In the genomic region with DNA sequence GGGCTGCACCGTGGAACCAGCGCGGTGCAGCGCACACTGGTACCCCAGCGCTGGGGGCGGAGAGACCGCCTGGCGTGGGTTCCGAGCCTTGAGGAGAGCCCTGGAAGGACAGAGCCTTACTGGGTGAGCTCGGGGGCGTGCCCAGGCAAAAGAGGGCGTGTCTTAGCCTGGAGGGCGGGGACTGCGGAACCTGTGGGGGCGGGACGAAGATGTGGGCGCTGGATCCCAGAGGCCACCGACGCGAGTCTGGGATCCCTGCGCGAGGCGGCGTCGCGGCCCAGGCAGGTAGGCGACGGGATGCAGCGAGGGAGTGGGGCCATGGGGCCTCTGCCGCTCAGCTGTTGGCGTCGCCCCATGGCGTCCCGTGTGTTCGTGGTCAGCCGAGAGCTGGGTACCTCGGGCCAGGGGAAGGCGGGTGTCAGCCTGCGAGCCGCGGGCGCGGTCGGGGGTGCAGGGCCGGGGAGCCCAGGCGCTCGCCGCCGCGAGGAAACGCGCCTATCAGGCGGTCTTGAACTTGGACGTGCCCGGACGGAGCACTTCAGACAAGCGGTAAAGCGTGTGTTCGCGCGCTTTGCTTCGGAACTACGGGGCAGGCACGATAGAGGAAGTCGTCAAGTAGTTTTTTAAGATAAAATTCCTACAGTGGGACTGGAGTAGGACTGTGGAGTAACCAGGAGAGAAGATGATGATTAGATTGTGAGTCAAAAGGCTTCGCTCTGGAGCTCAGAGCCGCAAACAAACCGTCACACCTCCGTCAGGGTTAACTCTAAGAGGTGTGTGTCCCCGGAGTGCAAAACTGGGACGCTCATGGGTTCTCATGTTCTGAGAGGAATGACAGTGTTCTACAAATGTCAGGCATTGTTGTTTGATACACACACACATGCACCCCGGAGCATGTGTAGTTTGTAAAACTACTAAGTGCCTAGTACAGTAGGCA, we compare ENCODE assay signal across 8 mouse cellular contexts. TPM values are rescaled to one million over a fixed set of nuclear protein-coding genes. Genes with fewer than 3 reads are reported as not detected.
DNase-seq lines count a peak whose midpoint lies in the region; ATAC-seq and TF ChIP-seq lines count a peak whose summit lies in the region.

A gene (plus strand): TSS at position 151 of the 937 bp plus-strand sequence.

- H3K36me3 ChIP-seq in MEL (ENCODE audit: control insufficient read depth in 1 of 2, insufficient read depth in 2 of 2, low read length in 2 of 2): peaks cover 0 to 9% of the 10 kb centered on the region in 2 experiments; a peak in 2 of 4 replicates
- H3K36me3 ChIP-seq in forebrain, postnatal 0 days (ENCODE audit: insufficient read depth): no peaks in the 10 kb centered on the region
- H3K36me3 ChIP-seq in neural tube, embryonic 14.5 days (ENCODE audit: control insufficient read depth, insufficient read depth, low read length): no peaks in the 10 kb centered on the region

- H3K27ac ChIP-seq in MEL (ENCODE audit: control insufficient read depth, low read depth, low read length): peak within 1 kb of the TSS; percentile 57
- H3K27ac ChIP-seq in cerebellum, adult 2 months (ENCODE audit: insufficient read depth, low read length): no peak within 1 kb of the TSS
- no peak within 1 kb of the TSS for H3K27ac ChIP-seq in forebrain, postnatal 0 days (ENCODE audit: low read depth, low read length)
- H3K27ac ChIP-seq in neural tube, embryonic 14.5 days (ENCODE audit: low read depth, low read length): no peak within 1 kb of the TSS

- DNase-seq in MEL (ENCODE audit: low read depth, low spot score): peak; percentile 93
- peak; percentile 43 to 49 for DNase-seq in cerebellum, adult 2 months
- DNase-seq in forebrain, postnatal 0 days: peak; percentile 69
- DNase-seq in heart, postnatal 36 days: peak; percentile 96 to 97
- DNase-seq in layer of hippocampus, adult 18-20 months (ENCODE audit: low spot score in 2 of 2): peak; percentile 28 to 56
- DNase-seq in lung, adult 18-20 months: peak; percentile 95
- peak; percentile 98 for DNase-seq in testis, postnatal 10 days (ENCODE audit: low spot score)

- no peaks in the 10 kb centered on the region; the same call in 1 of the 2 replicates for H3K79me2 ChIP-seq in MEL (ENCODE audit: control insufficient read depth, insufficient read depth, low read length, poor library complexity)

- peak in 1 of 2 experiments; percentile 3; a peak in 1 of 4 replicates for TF ChIP-seq EP300 in MEL (IDR thresholded peaks at IDR 0.05; ENCODE audit: low read depth in 1 of 2, low read length in 2 of 2)

- WGBS in cerebellum, adult 2 months: 2% methylated on average over 72 of the region's 72 CpGs
- WGBS in forebrain, postnatal 0 days: 2% methylated on average over 71 of the region's 72 CpGs
- 2% methylated on average over 71 of the region's 72 CpGs for WGBS in neural tube, embryonic 14.5 days

- no peak for TF ChIP-seq CTCF in MEL (IDR thresholded peaks at IDR 0.05 in 2 of 3, conservative IDR thresholded peaks at IDR 0.05 in 1 of 3; ENCODE audit: control insufficient read depth in 1 of 3, insufficient read depth in 1 of 3, low read depth in 2 of 3, low read length in 3 of 3, poor library complexity in 1 of 3, severe bottlenecking in 1 of 3)
- no peak for TF ChIP-seq CTCF in cerebellum, adult 2 months (IDR thresholded peaks at IDR 0.05; ENCODE audit: borderline replicate concordance, insufficient read depth, low read depth, low read length)
- TF ChIP-seq CTCF in forebrain, postnatal 0 days (IDR thresholded peaks at IDR 0.05; ENCODE audit: low read depth): no peak

- peak within 1 kb of the TSS; percentile 79 for H3K4me2 ChIP-seq in forebrain, postnatal 0 days (ENCODE audit: low read depth)
- H3K4me2 ChIP-seq in neural tube, embryonic 14.5 days (ENCODE audit: low read depth, low read length): peak within 1 kb of the TSS; percentile 66

- peak; percentile 94 for ATAC-seq in forebrain, postnatal 0 days
- peak; percentile 95 for ATAC-seq in neural tube, embryonic 14.5 days (ENCODE audit: low read depth)

- TF ChIP-seq POLR2A in MEL (IDR thresholded peaks at IDR 0.05; ENCODE audit: control insufficient read depth in 1 of 2, insufficient read depth in 1 of 2, low read depth in 1 of 2, low read length in 2 of 2, poor library complexity in 1 of 2): peak; percentile 70 to 77
- no peak for TF ChIP-seq POLR2A in cerebellum, adult 2 months (IDR thresholded peaks at IDR 0.05; ENCODE audit: borderline replicate concordance, insufficient read depth, low read length)

- peak within 1 kb of the TSS; percentile 72 to 73 for H3K4me3 ChIP-seq in MEL (ENCODE audit: control insufficient read depth in 1 of 2, insufficient read depth in 1 of 2, low read depth in 2 of 2, low read length in 2 of 2)
- H3K4me3 ChIP-seq in cerebellum, adult 2 months (replicated peaks; ENCODE audit: insufficient read depth, low read depth, low read length): peak within 1 kb of the TSS; percentile 44
- peak within 1 kb of the TSS; percentile 46 for H3K4me3 ChIP-seq in forebrain, postnatal 0 days (ENCODE audit: low read depth, low read length)
- H3K4me3 ChIP-seq in neural tube, embryonic 14.5 days (ENCODE audit: low read depth, low read length): peak within 1 kb of the TSS; percentile 45

- no peak for TF ChIP-seq RAD21 in MEL (IDR thresholded peaks at IDR 0.05; ENCODE audit: low read depth, low read length)

- intact Hi-C loops in heart, postnatal 36 days (cut with DNase I): loop anchor here (2.0 to 10.0 kb wide), 3 partner anchors 44 to 182 kb away; a partner anchor contains a TSS

- no peaks in the 10 kb centered on the region for H3K27me3 ChIP-seq in MEL (ENCODE audit: control insufficient read depth in 1 of 2, insufficient read depth in 2 of 2, low read length in 2 of 2)
- H3K27me3 ChIP-seq in cerebellum, adult 2 months (ENCODE audit: control insufficient read depth, insufficient read depth, low read length): no peaks in the 10 kb centered on the region
- no peaks in the 10 kb centered on the region for H3K27me3 ChIP-seq in forebrain, postnatal 0 days (ENCODE audit: insufficient read depth, low read length)
- peaks cover 12% of the 10 kb centered on the region; the same call in 1 of the 2 replicates for H3K27me3 ChIP-seq in neural tube, embryonic 14.5 days (ENCODE audit: control insufficient read depth, insufficient read depth, low read length)

- no peaks in the 10 kb centered on the region for H3K4me1 ChIP-seq in MEL (ENCODE audit: control insufficient read depth in 1 of 2, insufficient read depth in 2 of 2, low read length in 2 of 2)
- no peaks in the 10 kb centered on the region for H3K4me1 ChIP-seq in cerebellum, adult 2 months (ENCODE audit: control insufficient read depth, insufficient read depth, low read length)
- H3K4me1 ChIP-seq in forebrain, postnatal 0 days (ENCODE audit: insufficient read depth): no peaks in the 10 kb centered on the region
- no peaks in the 10 kb centered on the region for H3K4me1 ChIP-seq in neural tube, embryonic 14.5 days (ENCODE audit: control insufficient read depth, insufficient read depth, low read length)

- no peaks in the 10 kb centered on the region for H3K9me3 ChIP-seq in MEL (replicated peaks; ENCODE audit: insufficient read depth, low read length)
- H3K9me3 ChIP-seq in forebrain, postnatal 0 days (ENCODE audit: low read length): no peaks in the 10 kb centered on the region
- H3K9me3 ChIP-seq in neural tube, embryonic 14.5 days (ENCODE audit: control insufficient read depth, low read length): no peaks in the 10 kb centered on the region

- H3K9ac ChIP-seq in MEL (ENCODE audit: control insufficient read depth, low read depth, low read length, poor library complexity, severe bottlenecking): peak within 1 kb of the TSS; percentile 72
- peak within 1 kb of the TSS; percentile 48 for H3K9ac ChIP-seq in forebrain, postnatal 0 days
- peak within 1 kb of the TSS; percentile 46 for H3K9ac ChIP-seq in neural tube, embryonic 14.5 days (replicated peaks; ENCODE audit: low read depth, low read length)

TF ChIP-seq in MEL, 35 proteins besides CTCF, POLR2A, EP300 and RAD21 (continues in another document):
- TF ChIP-seq BHLHE40 (IDR thresholded peaks at IDR 0.05; ENCODE audit: borderline replicate concordance, low read depth, low read length) (no peak), ZC3H11A (IDR thresholded peaks at IDR 0.05; ENCODE audit: low read depth, low read length) (no peak), TBP (IDR thresholded peaks at IDR 0.05; ENCODE audit: low read depth, low read length) (peak; percentile 43; the same call in 1 of the 2 replicates), NELFE (IDR thresholded peaks at IDR 0.05; ENCODE audit: low read depth, low read length) (peak; percentile 51; the same call in 1 of the 2 replicates), TAL1 (IDR thresholded peaks at IDR 0.05; ENCODE audit: low read length) (no peak), ZNF384 (IDR thresholded peaks at IDR 0.05; ENCODE audit: low read depth, low read length) (no peak), CHD2 (IDR thresholded peaks at IDR 0.05; ENCODE audit: low read length) (no peak), POLR2AphosphoS5 (IDR thresholded peaks at IDR 0.05; ENCODE audit: borderline replicate concordance, low read depth, low read length) (no peak), E2F4 (IDR thresholded peaks at IDR 0.05; ENCODE audit: borderline replicate concordance, low read depth, low read length) (peak; percentile 81; the same call in 1 of the 2 replicates), ETS1 (IDR thresholded peaks at IDR 0.05; ENCODE audit: low read depth, low read length) (peak; percentile 21; the same call in 1 of the 2 replicates), UBTF (IDR thresholded peaks at IDR 0.05; ENCODE audit: borderline replicate concordance, insufficient read depth, low read depth, low read length) (0 out of 2 replicates have a peak, but pooled peaks have one; percentile 37), SIN3A (IDR thresholded peaks at IDR 0.05; ENCODE audit: low read length) (peak; percentile 49), RCOR1 (IDR thresholded peaks at IDR 0.05; ENCODE audit: low read depth, low read length) (no peak), ELF1 (IDR thresholded peaks at IDR 0.05; ENCODE audit: low read depth, low read length) (no peak), GATA1 (IDR thresholded peaks at IDR 0.05; ENCODE audit: low read depth, low read length) (peak; percentile 48; the same call in 1 of the 2 replicates), MAZ (IDR thresholded peaks at IDR 0.05; ENCODE audit: low read depth, low read length) (no peak; the same call in 1 of the 2 replicates), MAX (IDR thresholded peaks at IDR 0.05; ENCODE audit: low read length) (peak; percentile 35)

RNA-seq across cellular contexts. Expression of the gene that starts here (rescaled TPM):
- 5.0 and 5.2 TPM in 2 replicates for total RNA-seq in MEL (2012; rRNA removed)
- 1 to 10 TPM in 1 of 2 experiments, not detected in 1; 8.0 TPM for polyA plus RNA-seq in MEL (2012; ENCODE audit: insufficient read depth in 1 of 2, insufficient read length in 2 of 2, low read depth in 1 of 2, low replicate concordance in 2 of 2, missing spikeins in 1 of 2)
- polyA plus RNA-seq in cerebellum, adult 2 months (2012; rRNA removed): 0.25 and 0.34 TPM in 2 replicates
- 1.4 and 1.5 TPM in 2 replicates for total RNA-seq in forebrain, postnatal 0 days (2014; rRNA removed)
- polyA plus RNA-seq in forebrain, postnatal 0 days (2015; fragmentation: Nextera tagmentation; extraction: Ambion mirVana): 0.58 TPM in 2 replicates
- 1 to 10 TPM; 1.9 to 2.2 TPM for total RNA-seq in heart, postnatal 36 days (2021)
- total RNA-seq in layer of hippocampus, adult 18-20 months (2021): under 1 TPM; 0.17 to 0.20 TPM
- 1.7 and 2.3 TPM in 2 replicates for polyA plus RNA-seq in neural tube, embryonic 14.5 days (2014; fragmentation: Nextera tagmentation; extraction: Ambion mirVana)

Comparison
In these comparisons a context has a peak if more than half of its experiments do, and no peak if none do; other contexts are left out.
1. Peak in DNase-seq and H3K4me3 ChIP-seq in cerebellum, adult 2 months; RNA of the gene not detected or under 1 TPM.
2. Peak in DNase-seq in layer of hippocampus, adult 18-20 months; RNA of the gene not detected or under 1 TPM.
3. DNase-seq: peak in every context shown above with its lines; median percentile 98 in testis, postnatal 10 days; 96 in heart, postnatal 36 days; 95 in lung, adult 18-20 months; 93 in MEL; 69 in forebrain, postnatal 0 days; 46 in cerebellum, adult 2 months; 42 in layer of hippocampus, adult 18-20 months.